Mouse (Mus musculus) cortical plate, adult 2 months (tissue): Measurements from ENCODE around the gene Hira.
"Not testable (repeated sequence)": the region's sequence is repeated elsewhere in the genome, so short reads cannot be mapped to it uniquely, and the experiment has no call there.

Experiments used
- CTCF ChIP-seq: fragments of 200-500 bp; IDR thresholded peaks from 2 replicates; pipeline ENCODE4 v1.5.1; 2011; ENCODE audit warnings: mild to moderate bottlenecking, control low read depth, low read length; ENCODE audit not compliant: insufficient read depth; ENCODE audit errors: extremely low read depth
- POLR2A ChIP-seq: fragments of 200-500 bp; IDR thresholded peaks from 2 replicates; pipeline ENCODE4 v1.6.1; 2011; ENCODE audit warnings: mild to moderate bottlenecking, low read length, control low read depth; ENCODE audit not compliant: insufficient read depth; ENCODE audit errors: extremely low read depth

- not testable (repeated sequence) for TF ChIP-seq CTCF, POLR2A
Measured at GRCm38 (mm10) chr16:18870495-18870894, 6.3 kb upstream of the Hira start.
